Mouse (Mus musculus) spleen, adult 2 months (tissue): ENCODE measurements around the gene Nck1. TPM values are rescaled to one million over a fixed set of nuclear protein-coding genes. Genes with fewer than 3 reads are reported as not detected.

Experiments used
- DNase-seq, 2 experiments: peaks; one replicate each; pipeline versions ENCODE4 v3.0.0 to v3.0.0-alpha.2; 2012 to 2021; ENCODE audit warnings: low spot score in 2 of 2, low read depth in 1 of 2
- H3K27ac ChIP-seq: fragments of 200-500 bp; 2 replicates; pipeline ENCODE4 v1.5.1; 2012; ENCODE audit warnings: low read length, inconsistent platforms; ENCODE audit not compliant: insufficient read depth
- H3K27me3 ChIP-seq: fragments of 200-500 bp; 2 replicates; pipeline ENCODE4 v1.6.1; 2012; ENCODE audit warnings: mild to moderate bottlenecking, moderate library complexity, low read length, inconsistent platforms; ENCODE audit not compliant: control insufficient read depth, insufficient read depth
- H3K36me3 ChIP-seq: fragments of 200-500 bp; 2 replicates; pipeline ENCODE4 v1.6.1; 2012; ENCODE audit warnings: mild to moderate bottlenecking, low read length, inconsistent platforms; ENCODE audit not compliant: control insufficient read depth, insufficient read depth
- H3K4me1 ChIP-seq: fragments of 200-500 bp; 2 replicates; pipeline ENCODE4 v1.6.1; 2011; ENCODE audit warnings: inconsistent platforms; ENCODE audit not compliant: control insufficient read depth, insufficient read depth, insufficient read length
- H3K4me3 ChIP-seq: fragments of 200-500 bp; 2 replicates; pipeline ENCODE4 v1.5.1; 2011; ENCODE audit warnings: mild to moderate bottlenecking, inconsistent platforms; ENCODE audit not compliant: insufficient read depth, insufficient read length; ENCODE audit errors: extremely low read depth
- CTCF ChIP-seq: fragments of 200-500 bp; IDR thresholded peaks from 2 replicates; pipeline ENCODE4 v1.5.1; 2011; ENCODE audit warnings: mild to moderate bottlenecking, inconsistent platforms; ENCODE audit not compliant: insufficient read depth, insufficient read length, insufficient replicate concordance; ENCODE audit errors: extremely low read depth
- POLR2A ChIP-seq: fragments of 200-500 bp; IDR thresholded peaks from 2 replicates; pipeline ENCODE4 v1.6.1; 2011; ENCODE audit warnings: low read depth, low read length, inconsistent platforms
- WGBS: fragments of 180-500 bp; shearing (Covaris S2); methylation state at CpG from one replicate; pipeline ENCODE4 v1.1.7; 2018; 5-methylcytosine and 5-hydroxymethylcytosine counted together
- polyA plus RNA-seq: library from polyadenylated mRNA; depleted of rRNA; stranded (reverse); fragments of >200 nt; gene quantifications from 2 replicates; pipeline ENCODE4 v1.2.3, GENCODE M21; 2012

Gene Nck1
- polyA plus RNA-seq, 1 experiment, result 2.2 TPM

- Histone ChIP-seq H3K27me3 (no peaks in the 10 kb centered on the region), H3K4me1 (peaks cover 2% of the 10 kb centered on the region; the same call in 1 of the 2 replicates), H3K27ac (no peak overlapping the region), H3K36me3 (no peaks in the 10 kb centered on the region), H3K4me3 (no peak overlapping the region)
- 80% methylated on average over 3 of the region's 3 CpGs for WGBS
- no peak for DNase-seq
- TF ChIP-seq CTCF (no peak), POLR2A (no peak)
Observed at GRCm38 (mm10) chr9:100534686-100535085, 11.2 kb downstream of the Nck1 start.

DNA sequence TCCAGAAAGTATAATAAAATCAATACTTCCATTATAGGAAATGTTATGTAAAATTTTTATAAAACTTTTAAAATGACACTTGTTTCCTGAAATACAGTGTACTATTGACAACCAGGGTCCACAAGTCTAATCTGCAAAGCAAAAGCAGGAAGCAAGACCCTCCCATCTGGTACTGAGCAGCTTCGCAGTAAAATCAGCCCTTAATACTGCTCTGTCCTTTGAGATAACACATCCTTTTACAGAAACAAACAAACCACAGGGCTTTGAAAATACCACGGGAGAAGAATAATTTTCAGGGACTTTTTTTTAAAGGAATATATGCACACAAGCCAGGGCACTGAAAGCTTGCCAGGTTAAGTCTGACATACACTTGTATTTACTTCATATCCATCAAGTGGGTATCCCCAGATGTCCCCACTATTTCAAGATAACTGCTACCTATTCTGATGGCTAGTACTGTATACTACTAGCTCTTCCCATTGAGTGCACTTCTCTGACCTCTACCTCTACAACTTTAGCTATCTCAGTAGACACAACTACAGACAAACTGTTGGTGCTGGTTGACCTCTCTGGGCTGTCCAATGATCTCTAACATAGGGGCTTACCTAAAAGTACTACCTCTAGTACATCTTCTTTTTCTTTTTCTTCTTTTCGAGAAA, 13.0 kb downstream of the Nck1 start:
- TF ChIP-seq CTCF (no peak), POLR2A (no peak)
- DNase-seq, result no peak
- 52% methylated on average over 3 of the region's 3 CpGs for WGBS

GRCm38 (mm10) chr9:100531296-100531695, 14.6 kb downstream of the Nck1 start:
- Histone ChIP-seq H3K36me3 (no peaks in the 10 kb centered on the region), H3K4me3 (no peak overlapping the region), H3K4me1 (peaks cover under 1% of the 10 kb centered on the region; the same call in 1 of the 2 replicates), H3K27me3 (no peaks in the 10 kb centered on the region), H3K27ac (no peak overlapping the region)
- DNase-seq, result no peak
- TF ChIP-seq CTCF (no peak), POLR2A (no peak)
- WGBS, result 33% methylated on average over 1 of the region's 1 CpGs

More for the DNA sequence above, 13.0 kb downstream of the Nck1 start:
- Histone ChIP-seq H3K4me1 (peaks cover 2% of the 10 kb centered on the region; the same call in 1 of the 2 replicates), H3K4me3 (no peak overlapping the region), H3K27ac (no peak overlapping the region), H3K27me3 (no peaks in the 10 kb centered on the region), H3K36me3 (no peaks in the 10 kb centered on the region)

GRCm38 (mm10) chr9:100525225-100525624, 20.7 kb downstream of the Nck1 start:
- Histone ChIP-seq H3K27ac (no peak overlapping the region), H3K4me3 (no peak overlapping the region), H3K36me3 (no peaks in the 10 kb centered on the region), H3K27me3 (no peaks in the 10 kb centered on the region), H3K4me1 (peaks cover 3% of the 10 kb centered on the region)
- WGBS, result 49% methylated on average over 2 of the region's 2 CpGs
- DNase-seq, result no peak
- TF ChIP-seq POLR2A (no peak), CTCF (no peak)

DNA sequence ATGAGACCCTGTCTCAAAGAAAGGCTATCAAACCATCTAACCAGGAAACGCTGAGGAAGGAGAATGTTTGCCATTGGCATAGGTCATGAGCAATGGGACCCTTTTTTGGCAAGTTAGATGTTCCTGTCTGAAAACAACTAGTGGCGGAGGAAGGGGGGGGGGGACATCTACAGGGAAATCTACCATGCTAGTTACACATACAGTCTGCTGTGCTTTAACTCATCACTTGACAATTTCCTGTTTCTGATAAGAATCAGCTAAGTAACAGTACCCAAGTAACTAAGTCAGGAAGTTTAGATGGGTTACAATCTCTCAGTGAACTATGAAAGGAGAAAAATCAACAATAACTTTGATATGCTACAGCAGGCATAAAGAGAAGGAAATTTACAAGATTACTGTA, 23.9 kb downstream of the Nck1 start:
- H3K27me3 ChIP-seq, result no peaks in the 10 kb centered on the region
- no peak overlapping the region for H3K27ac ChIP-seq
- peaks cover 3% of the 10 kb centered on the region for H3K4me1 ChIP-seq
- 31% methylated on average over 2 of the region's 2 CpGs for WGBS
- DNase-seq, result no peak
- H3K36me3 ChIP-seq, result no peaks in the 10 kb centered on the region
- TF ChIP-seq POLR2A, result no peak
- no peak for TF ChIP-seq CTCF
- H3K4me3 ChIP-seq, result no peak overlapping the region

- Histone ChIP-seq H3K27me3 (no peaks in the 10 kb centered on the region), H3K4me1 (peaks cover 3% of the 10 kb centered on the region), H3K4me3 (no peak overlapping the region), H3K36me3 (no peaks in the 10 kb centered on the region), H3K27ac (no peak overlapping the region)
- peak in 1 of 2 experiments; percentile 5 for DNase-seq
- WGBS, result 16% methylated on average over 2 of the region's 2 CpGs
- TF ChIP-seq CTCF (peak; percentile 18; the same call in 1 of the 2 replicates), POLR2A (no peak)
Observed at GRCm38 (mm10) chr9:100520586-100520985, 25.3 kb downstream of the Nck1 start.

DNA sequence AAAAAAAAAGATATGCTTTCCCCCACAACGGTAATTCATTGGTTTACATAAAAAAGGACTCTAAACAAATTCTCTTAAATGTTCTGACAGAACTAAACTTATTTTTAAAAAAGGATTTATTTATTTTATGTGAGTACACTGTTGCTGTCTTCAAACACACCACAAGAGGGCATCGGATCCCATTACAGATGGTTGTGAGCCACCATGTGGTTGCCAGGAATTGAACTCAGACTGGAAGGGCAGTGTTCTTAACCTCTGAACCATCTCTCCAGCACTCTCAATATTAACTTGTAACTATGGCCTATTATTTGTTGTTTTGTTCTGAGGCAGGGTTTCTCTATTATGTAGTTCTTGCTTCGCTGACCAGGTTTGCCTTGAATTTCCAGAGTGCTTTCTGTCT, 25.9 kb downstream of the Nck1 start:
- no peak overlapping the region for H3K27ac ChIP-seq

More for the DNA sequence above, 25.9 kb downstream of the Nck1 start:
- no peak for DNase-seq
- Histone ChIP-seq H3K27me3 (no peaks in the 10 kb centered on the region), H3K4me1 (peaks cover 3% of the 10 kb centered on the region), H3K4me3 (no peak overlapping the region), H3K36me3 (no peaks in the 10 kb centered on the region)
- WGBS, result 92% methylated on average over 3 of the region's 3 CpGs
- no peak for TF ChIP-seq POLR2A
- no peak for TF ChIP-seq CTCF
